Mouse (Mus musculus) myocyte (in vitro differentiated cells): ENCODE measurements around the gene Kpna4. TPM values are rescaled to one million over a fixed set of nuclear protein-coding genes. Genes with fewer than 3 reads are reported as not detected.

ENCODE experiments used
- H3K27me3 ChIP-seq: one replicate; pipeline ENCODE4 v1.6.1; 2011; ENCODE audit not compliant: control insufficient read depth, insufficient read depth, insufficient read length
- H3K36me3 ChIP-seq: one replicate; pipeline ENCODE4 v1.6.1; 2011; ENCODE audit not compliant: control insufficient read depth, insufficient read depth
- H3K4me2 ChIP-seq: one replicate; pipeline ENCODE4 v1.6.1; 2011; ENCODE audit warnings: low read depth, control low read depth
- H3K4me3 ChIP-seq: one replicate; pipeline ENCODE4 v1.5.1; 2011; ENCODE audit warnings: mild to moderate bottlenecking, control low read depth, moderate library complexity
- H3K79me2 ChIP-seq: one replicate; pipeline ENCODE4 v1.6.1; 2011; ENCODE audit not compliant: control insufficient read depth, insufficient read depth
- H3ac ChIP-seq: one replicate; pipeline ENCODE4 v1.6.1; 2011; ENCODE audit not compliant: control insufficient read depth, insufficient read length
- CEBPB ChIP-seq: IDR thresholded peaks from 2 replicates; pipeline ENCODE4 v1.6.1; 2011; ENCODE audit warnings: mild to moderate bottlenecking, moderate library complexity; ENCODE audit not compliant: poor library complexity, insufficient read depth, severe bottlenecking
- E2F4 ChIP-seq: IDR thresholded peaks from one replicate; pipeline ENCODE4 v1.6.1; 2011; ENCODE audit warnings: mild to moderate bottlenecking, control low read depth, moderate library complexity; ENCODE audit not compliant: insufficient read depth
- MAX ChIP-seq: IDR thresholded peaks from one replicate; pipeline ENCODE4 v1.6.1; 2011; ENCODE audit warnings: low read depth, mild to moderate bottlenecking, control low read depth
- MYOD1 ChIP-seq, 3 experiments: IDR thresholded peaks; one replicate each; pipeline ENCODE4 v1.6.1; 2011; ENCODE audit warnings: control low read depth in 2 of 3, low read depth in 2 of 3, mild to moderate bottlenecking in 2 of 3, moderate library complexity in 1 of 3; ENCODE audit not compliant: insufficient read length in 2 of 3, control insufficient read depth in 1 of 3
- MYOG ChIP-seq, 3 experiments: IDR thresholded peaks; one replicate each; pipeline ENCODE4 v1.6.1; 2011; ENCODE audit warnings: control low read depth in 2 of 3, low read depth in 2 of 3, mild to moderate bottlenecking in 2 of 3; ENCODE audit not compliant: insufficient read length in 2 of 3, control insufficient read depth in 1 of 3, insufficient read depth in 1 of 3
- POLR2A ChIP-seq: IDR thresholded peaks from one replicate; pipeline ENCODE4 v1.6.1; 2011; ENCODE audit warnings: low read depth, mild to moderate bottlenecking, control low read depth, moderate library complexity; ENCODE audit not compliant: insufficient read length
- POLR2AphosphoS2 ChIP-seq: IDR thresholded peaks from one replicate; pipeline ENCODE4 v1.6.1; 2011; ENCODE audit warnings: low read depth, control low read depth; ENCODE audit not compliant: insufficient read length
- REST ChIP-seq: IDR thresholded peaks from one replicate; pipeline ENCODE4 v1.6.1; 2011; ENCODE audit warnings: mild to moderate bottlenecking, control low read depth, moderate library complexity; ENCODE audit not compliant: insufficient read depth, insufficient read length
- SRF ChIP-seq: IDR thresholded peaks from one replicate; pipeline ENCODE4 v1.6.1; 2011; ENCODE audit warnings: low read depth; ENCODE audit not compliant: control insufficient read depth, insufficient read length
- TCF12 ChIP-seq: IDR thresholded peaks from one replicate; pipeline ENCODE4 v1.6.1; 2011; ENCODE audit warnings: mild to moderate bottlenecking, control low read depth; ENCODE audit not compliant: poor library complexity, insufficient read depth, severe bottlenecking
- TCF3 ChIP-seq: IDR thresholded peaks from one replicate; pipeline ENCODE4 v1.6.1; 2011; ENCODE audit warnings: low read depth, control low read depth; ENCODE audit not compliant: insufficient read length
- USF1 ChIP-seq: IDR thresholded peaks from one replicate; pipeline ENCODE4 v1.6.1; 2011; ENCODE audit warnings: low read depth, mild to moderate bottlenecking, control low read depth, moderate library complexity
- polyA plus RNA-seq: library from polyadenylated mRNA; unstranded; fragments of >200 nt; fragmentation: generic; extraction: Trizol; gene quantifications from one replicate; pipeline ENCODE4 v1.2.1, GENCODE M21; 2012; ENCODE audit warnings: missing spikeins

Kpna4 gene
- polyA plus RNA-seq, 1 experiment: 23.0 TPM

- peak overlapping the region; percentile 99 for H3K4me2 ChIP-seq
- H3K27me3 ChIP-seq: no peaks in the 10 kb centered on the region
- no peak for TF ChIP-seq SRF
- TF ChIP-seq CEBPB: no peak
- H3K36me3 ChIP-seq: peaks cover 17% of the 10 kb centered on the region
- peak overlapping the region; percentile 59 for H3K4me3 ChIP-seq
- peak overlapping the region; percentile 80 for H3ac ChIP-seq
- H3K79me2 ChIP-seq: peaks cover 40% of the 10 kb centered on the region
Observed at GRCm38 (mm10) chr3:69045400-69045703, 81.6 kb downstream of the Kpna4 start.

- Histone ChIP-seq H3ac (peak within 1 kb of the TSS; percentile 80), H3K4me2 (peak within 1 kb of the TSS; percentile 99), H3K4me3 (peak within 1 kb of the TSS; percentile 59)
Observed at GRCm38 (mm10) chr3:69044645-69045399, 82.1 kb downstream of the Kpna4 start, which contains the start of gene Trim59. Gene Trim59 (minus strand): TSS chr3:69044755.

GRCm38 (mm10) chr3:69044167-69044591, 82.7 kb downstream of the Kpna4 start:
- Histone ChIP-seq H3K4me2 (peak overlapping the region; percentile 75), H3K36me3 (peaks cover 20% of the 10 kb centered on the region), H3K27me3 (no peaks in the 10 kb centered on the region), H3K79me2 (peaks cover 52% of the 10 kb centered on the region), H3K4me3 (peak overlapping the region; percentile 59), H3ac (peak overlapping the region; percentile 80)
- peak; percentile 48 for TF ChIP-seq POLR2AphosphoS2
- peak; percentile 7 for TF ChIP-seq POLR2A
- no peak for TF ChIP-seq USF1

More at GRCm38 (mm10) chr3:69044645-69045399, 82.1 kb downstream of the Kpna4 start, which contains the start of gene Trim59:
- peaks cover 45% of the 10 kb centered on the region for H3K79me2 ChIP-seq
- H3K27me3 ChIP-seq: no peaks in the 10 kb centered on the region
- peak; percentile 66 for TF ChIP-seq E2F4
- TF ChIP-seq MYOG (IDR thresholded peaks at IDR 0.05; ENCODE audit: control insufficient read depth in 1 of 3, insufficient read depth in 1 of 3, insufficient read length in 2 of 3, low read depth in 2 of 3): no peak
- TF ChIP-seq POLR2AphosphoS2: peak; percentile 42
- peak; percentile 53 for TF ChIP-seq POLR2A
- peaks cover 19% of the 10 kb centered on the region for H3K36me3 ChIP-seq

GRCm38 (mm10) chr3:69041298-69041697, 85.6 kb downstream of the Kpna4 start:
- H3K4me3 ChIP-seq: peak overlapping the region; percentile 59
- H3K36me3 ChIP-seq: peaks cover 39% of the 10 kb centered on the region
- peak overlapping the region; percentile 78 for H3K4me2 ChIP-seq

GRCm38 (mm10) chr3:69040105-69040504, 86.8 kb downstream of the Kpna4 start:
- Histone ChIP-seq H3K4me3 (no peak overlapping the region), H3K79me2 (peaks cover 89% of the 10 kb centered on the region), H3K27me3 (no peaks in the 10 kb centered on the region), H3K36me3 (peaks cover 50% of the 10 kb centered on the region), H3K4me2 (peak overlapping the region; percentile 78), H3ac (no peak overlapping the region)
- TF ChIP-seq SRF (no peak), TCF3 (no peak), CEBPB (no peak), MYOD1 (IDR thresholded peaks at IDR 0.05; ENCODE audit: control insufficient read depth in 1 of 3, insufficient read length in 2 of 3, low read depth in 2 of 3) (no peak), E2F4 (no peak), MAX (no peak)

More at GRCm38 (mm10) chr3:69041298-69041697, 85.6 kb downstream of the Kpna4 start:
- Histone ChIP-seq H3ac (no peak overlapping the region), H3K79me2 (peaks cover 81% of the 10 kb centered on the region), H3K27me3 (no peaks in the 10 kb centered on the region)
- no peak for TF ChIP-seq SRF
- no peak for TF ChIP-seq POLR2AphosphoS2
- TF ChIP-seq TCF3: no peak
- no peak for TF ChIP-seq MYOD1 (IDR thresholded peaks at IDR 0.05; ENCODE audit: control insufficient read depth in 1 of 3, insufficient read length in 2 of 3, low read depth in 2 of 3)
- TF ChIP-seq USF1: no peak
- TF ChIP-seq TCF12: no peak
- TF ChIP-seq REST: no peak
- TF ChIP-seq POLR2A: no peak
- no peak for TF ChIP-seq MAX
- TF ChIP-seq CEBPB: no peak
- no peak for TF ChIP-seq MYOG (IDR thresholded peaks at IDR 0.05; ENCODE audit: control insufficient read depth in 1 of 3, insufficient read depth in 1 of 3, insufficient read length in 2 of 3, low read depth in 2 of 3)
- no peak for TF ChIP-seq E2F4
